Mouse (Mus musculus) erythroid progenitor cell, adult 5-6 weeks (primary cell): Measurements from ENCODE around the gene Dalrd3. TPM values are rescaled to one million over a fixed set of nuclear protein-coding genes. Genes with fewer than 3 reads are reported as not detected.

Experiments
- ATAC-seq: replicated peaks from 2 replicates; pipeline ENCODE4 v1.8.0; 2016; ENCODE audit warnings: moderate number of reproducible peaks, mild to moderate bottlenecking, moderate TSS enrichment, inconsistent platforms; ENCODE audit not compliant: poor library complexity, low FRiP score, severe bottlenecking
- total RNA-seq, 2 experiments: library from RNA; stranded (forward) in 1 of 2; stranded (reverse) in 1 of 2; fragments of 150-400 nt in 1 of 2; fragments of 186-747, 209-891 nt in 1 of 2; gene quantifications; 2 replicates each; pipeline versions ENCODE4 v1.2.3 to v1.2.4; 2015 to 2017; ENCODE audit warnings: low replicate concordance in 2 of 2

Gene Dalrd3
- total RNA-seq (2015; ENCODE audit: low replicate concordance) (47.8 and 48.7 TPM in 2 replicates), total RNA-seq (2017; ENCODE audit: low replicate concordance) (18.7 and 23.7 TPM in 2 replicates)

DNA sequence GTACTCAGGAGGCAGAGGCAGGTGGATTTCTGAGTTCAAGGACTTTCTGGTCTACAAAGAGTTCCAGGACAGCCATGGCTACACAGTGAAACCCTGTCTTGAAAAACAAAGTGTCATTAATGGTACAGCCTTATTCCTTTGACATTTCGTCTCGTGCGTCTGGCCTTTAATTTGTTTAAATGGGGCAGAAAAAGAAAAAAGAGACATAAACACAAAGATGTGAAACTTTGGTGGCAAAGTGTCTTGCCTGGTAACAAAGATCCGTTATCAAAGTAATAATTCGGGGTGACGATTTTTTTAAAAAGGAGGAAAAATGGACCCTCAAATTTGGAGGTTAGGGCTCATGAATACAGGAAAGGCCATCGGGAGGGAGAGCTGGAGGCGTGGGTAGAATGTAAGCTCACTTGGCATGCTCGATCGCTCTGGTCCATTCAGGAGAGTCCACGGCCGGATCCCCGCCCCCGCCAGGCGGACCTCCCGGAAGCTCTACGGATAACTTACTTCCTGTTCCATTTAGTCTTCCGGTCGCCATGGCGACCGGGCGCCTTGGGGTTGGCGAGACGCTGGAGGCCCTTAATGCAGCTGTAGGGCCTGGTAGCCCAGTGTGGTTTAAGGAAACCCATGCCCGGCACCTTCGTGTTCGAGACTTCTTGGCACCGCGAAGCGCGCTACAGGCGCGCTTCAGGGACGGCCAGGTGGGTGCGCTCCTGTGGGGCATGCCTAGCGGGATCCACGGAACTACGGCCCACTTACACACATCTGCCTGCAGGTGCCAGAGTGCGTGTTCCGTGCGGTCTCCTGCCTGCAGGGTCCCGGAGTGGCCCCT lies at the start of gene Dalrd3:
Dalrd3 (plus strand) TSS at position 506 of the 826 bp plus-strand sequence.
- ATAC-seq = peak; percentile 60

DNA sequence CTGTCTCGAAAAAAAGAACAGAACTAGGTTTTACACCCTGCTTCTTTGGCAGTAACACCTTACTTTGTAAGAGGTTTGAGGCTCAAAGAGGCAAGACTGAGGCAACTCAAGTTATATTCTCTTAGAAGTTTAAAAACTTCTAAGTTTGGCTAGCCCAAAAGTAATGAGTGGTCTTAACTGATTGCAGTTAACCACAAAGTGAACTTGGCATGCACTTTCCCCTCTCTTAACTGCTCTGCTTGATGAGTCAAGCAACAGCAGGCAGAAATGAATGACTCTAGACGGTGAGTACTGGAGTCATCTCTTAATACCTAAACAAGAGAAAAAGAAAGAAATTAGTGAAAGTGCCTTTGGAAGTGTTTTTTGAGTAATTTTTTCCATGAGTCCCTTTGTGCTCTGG lies 48.1 kb upstream of the Dalrd3 start:
- no peak for ATAC-seq

DNA sequence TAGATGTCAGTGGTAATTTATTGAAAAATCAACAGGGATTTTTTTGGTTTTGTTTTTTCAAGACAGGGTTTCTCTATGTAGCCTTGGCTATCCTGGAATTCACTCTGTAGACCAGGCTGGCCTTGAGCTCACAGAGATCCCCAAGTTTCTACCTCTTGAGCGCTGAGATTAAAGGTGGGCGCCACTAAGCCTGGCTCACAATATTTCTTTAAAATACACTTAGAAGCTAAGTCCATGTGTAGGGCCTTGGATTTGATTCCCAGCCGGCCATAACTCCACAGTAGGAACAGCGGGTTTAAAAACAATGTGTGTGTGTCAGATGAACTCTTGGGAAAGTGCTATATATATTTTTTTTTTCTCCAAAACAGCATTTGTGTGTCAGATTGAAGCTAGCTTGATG lies 46.3 kb upstream of the Dalrd3 start:
- no peak for ATAC-seq

DNA sequence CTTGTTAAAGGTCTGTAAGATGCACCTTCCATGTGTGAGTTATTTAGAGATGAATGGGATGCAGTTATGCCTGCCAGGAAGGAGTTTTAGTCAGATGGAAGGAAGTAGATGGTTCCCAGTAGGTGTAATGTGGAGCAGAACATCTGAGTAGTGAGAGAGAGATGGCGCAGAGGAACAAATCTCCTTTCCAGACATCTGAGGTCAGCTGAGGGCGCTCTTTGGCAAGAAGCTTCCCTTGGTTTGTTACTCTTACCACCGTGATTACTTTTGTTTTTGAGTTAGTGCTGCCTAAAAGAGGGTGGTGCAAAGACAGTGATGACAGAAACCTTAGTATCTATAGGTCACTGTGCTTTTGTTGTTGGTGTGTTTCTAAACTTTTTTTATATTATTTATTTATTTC lies 44.3 kb upstream of the Dalrd3 start:
- ATAC-seq = no peak

GRCm38 (mm10) chr9:108530954-108531353 lies 38.7 kb upstream of the Dalrd3 start:
- no peak for ATAC-seq

DNA sequence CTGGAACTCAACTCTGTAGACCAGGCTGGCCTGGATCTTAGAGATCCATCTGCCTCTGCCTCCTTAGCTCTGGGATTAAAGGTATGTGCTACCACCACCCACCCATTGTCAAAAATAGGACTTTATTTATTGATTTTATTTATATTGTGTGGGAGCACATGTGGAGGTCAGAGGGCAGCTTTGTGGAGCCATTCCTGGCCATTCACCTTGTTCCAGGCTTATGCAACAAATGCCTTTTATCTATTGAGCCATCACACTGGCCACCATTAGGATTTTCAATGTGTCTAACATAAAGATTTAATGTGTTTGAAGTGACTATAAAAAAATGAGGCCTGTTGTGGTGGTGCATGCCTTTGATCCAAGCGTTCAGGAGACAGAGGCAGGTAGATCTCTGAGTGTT lies 38.2 kb upstream of the Dalrd3 start:
- no peak for ATAC-seq

DNA sequence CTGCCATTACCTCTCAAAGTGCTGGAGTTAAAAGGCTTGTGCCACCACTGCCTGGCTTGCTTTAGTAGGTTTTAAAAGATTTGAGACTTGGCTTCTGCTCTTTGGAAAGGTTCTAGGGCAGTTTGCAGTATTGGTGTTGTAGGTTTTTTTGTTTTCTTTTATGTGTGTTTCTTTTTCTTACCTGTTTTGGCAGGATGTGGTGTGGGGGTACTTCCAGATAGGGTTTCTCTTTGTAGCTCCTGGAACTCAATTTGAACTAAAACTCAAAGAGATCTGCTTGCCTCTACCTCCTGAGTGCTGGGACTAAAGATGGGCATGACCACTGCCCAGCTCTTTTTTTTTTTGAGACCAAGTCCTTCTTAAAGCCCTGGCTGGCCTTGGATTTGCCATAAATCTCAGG lies 28.8 kb upstream of the Dalrd3 start:
- no peak for ATAC-seq

DNA sequence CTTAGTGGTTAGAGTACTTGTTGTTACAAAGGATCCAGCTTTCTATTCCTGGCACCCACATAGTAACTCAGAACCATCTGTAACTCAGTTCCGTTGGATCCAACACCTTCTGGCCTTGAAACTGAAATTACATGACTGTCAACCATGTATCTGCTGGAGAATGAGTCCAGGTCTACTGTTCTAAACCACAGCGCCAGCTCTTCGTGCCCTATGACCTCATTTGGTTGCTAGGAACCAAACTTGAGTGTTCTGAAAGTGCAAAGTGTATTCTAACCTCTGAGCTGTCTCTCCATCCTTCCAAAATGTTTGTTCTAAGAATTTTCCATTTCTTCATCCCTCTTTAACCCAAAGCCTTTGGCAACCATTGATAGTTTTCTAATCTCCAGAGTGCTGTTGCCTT lies 23.7 kb upstream of the Dalrd3 start:
- ATAC-seq = no peak

GRCm38 (mm10) chr9:108546875-108547274 lies 22.8 kb upstream of the Dalrd3 start:
- ATAC-seq = no peak

DNA sequence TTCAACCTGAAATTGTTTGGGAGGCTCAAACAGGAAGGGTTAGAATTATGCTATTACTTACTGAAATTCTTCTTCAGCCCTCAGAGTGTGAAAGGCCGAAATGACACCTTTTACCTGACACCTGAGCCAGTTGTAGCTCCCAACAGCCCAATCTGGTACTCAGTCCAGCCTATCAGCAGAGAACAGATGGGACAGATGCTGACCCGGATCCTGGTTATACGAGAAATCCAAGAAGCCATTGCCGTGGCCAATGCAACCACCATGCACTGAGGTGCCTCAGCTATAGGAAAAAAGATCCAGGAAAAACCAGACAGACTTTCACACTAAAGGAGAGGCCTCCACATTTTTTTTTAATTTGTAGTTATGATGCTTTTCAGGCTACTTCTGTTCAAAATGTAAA lies 10.5 kb upstream of the Dalrd3 start:
- no peak for ATAC-seq

DNA sequence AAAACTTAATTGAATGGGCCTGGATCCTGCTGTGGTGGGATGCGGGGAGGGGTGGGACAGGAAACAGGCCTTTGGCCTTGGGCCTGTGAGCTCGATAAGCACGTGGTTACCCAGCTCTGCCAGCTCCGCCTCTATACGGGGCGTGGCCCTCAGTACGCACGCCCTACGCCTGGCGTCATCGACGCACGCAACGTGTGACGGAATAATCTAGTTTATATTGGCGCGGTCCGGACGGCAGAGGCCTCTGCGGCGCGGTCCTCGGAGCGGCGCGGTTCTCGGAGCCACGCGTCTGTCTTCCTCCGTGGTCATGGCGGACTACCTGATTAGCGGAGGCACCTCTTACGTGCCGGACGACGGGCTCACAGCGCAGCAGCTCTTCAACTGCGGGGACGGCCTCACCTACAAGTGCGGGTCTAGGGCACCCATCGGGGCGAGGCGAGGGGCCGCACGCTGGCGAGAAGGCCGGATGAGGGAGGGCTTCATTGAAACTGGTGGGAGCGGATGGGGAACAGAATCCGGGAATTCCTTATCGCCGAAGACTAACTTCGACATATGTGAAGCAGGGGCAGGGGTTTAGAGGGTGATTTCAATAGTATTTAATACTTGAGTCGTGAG lies 9.4 kb upstream of the Dalrd3 start, which contains the start of gene Impdh2:
Impdh2 (plus strand) TSS at position 60 of the 615 bp plus-strand sequence.
- peak; percentile 99 for ATAC-seq

DNA sequence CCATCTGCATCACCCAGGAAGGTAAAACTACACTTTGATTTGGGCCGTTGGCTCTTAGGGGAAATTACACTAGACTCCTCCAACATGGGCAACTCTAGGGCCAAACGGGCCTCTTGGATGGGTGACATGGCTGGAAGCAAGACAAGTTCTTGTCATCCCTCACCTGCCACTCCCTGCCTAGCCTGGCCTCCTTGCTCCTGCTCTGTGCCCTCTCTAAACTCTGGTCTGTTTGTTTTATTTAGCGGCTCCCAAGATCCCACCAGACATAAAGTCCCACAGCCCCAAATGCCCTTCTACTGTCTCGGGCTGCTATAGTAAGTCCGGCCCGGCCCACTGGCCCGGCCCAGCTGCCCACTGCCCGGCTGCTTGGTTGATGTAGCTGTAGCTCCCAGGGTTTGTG lies 6.0 kb upstream of the Dalrd3 start:
- ATAC-seq = no peak

- no peak for ATAC-seq
Observed at GRCm38 (mm10) chr9:108564131-108564530, 5.6 kb upstream of the Dalrd3 start.

GRCm38 (mm10) chr9:108565881-108566814 lies 3.5 kb upstream of the Dalrd3 start:
- ATAC-seq = peak; percentile 5

- peak; percentile 74 for ATAC-seq
Observed at GRCm38 (mm10) chr9:108566815-108567776, 2.6 kb upstream of the Dalrd3 start, which contains the start of gene Ndufaf3. Gene Ndufaf3, minus strand, starts transcription at chr9:108567434.

- no peak for ATAC-seq
Observed at GRCm38 (mm10) chr9:108567931-108568419, 1.7 kb upstream of the Dalrd3 start.

GRCm38 (mm10) chr9:108568511-108568921 lies 1.2 kb upstream of the Dalrd3 start:
- ATAC-seq = no peak

- ATAC-seq = peak; percentile 35
Observed at GRCm38 (mm10) chr9:108570207-108570896, 666 bp downstream of the Dalrd3 start.
